Mouse (Mus musculus) layer of hippocampus, postnatal 14 days (tissue): ENCODE measurements around the gene Dhrs11. TPM values are rescaled to one million over a fixed set of nuclear protein-coding genes. Genes with fewer than 3 reads are reported as not detected.

Source experiments
- total RNA-seq, 2 experiments: library from RNA; stranded (reverse); gene quantifications; 2 replicates each; pipeline ENCODE4 v1.2.3; 2021

Gene Dhrs11
- total RNA-seq, 2 experiments from 2014 or later = 7.1 to 7.4 TPM

Other genes starting within 250 kb of the Dhrs11 start
- 1 to 10 TPM; 7.1 to 8.0 TPM for gene Mrm1, start 9.5 kb downstream of the Dhrs11 start, total RNA-seq
- 10 to 100 TPM; 77.0 to 79.0 TPM for gene Ggnbp2, start 41.8 kb upstream of the Dhrs11 start, total RNA-seq
- 10 to 100 TPM; 10.1 to 12.2 TPM for gene Myo19, start 51.2 kb upstream of the Dhrs11 start, total RNA-seq
- 1 to 10 TPM; 7.3 to 8.7 TPM for gene Pigw, start 51.3 kb upstream of the Dhrs11 start, total RNA-seq
- gene Znhit3, start 87.4 kb upstream of the Dhrs11 start, total RNA-seq = 10 to 100 TPM; 27.0 to 29.6 TPM
- gene Car4, start 128.8 kb upstream of the Dhrs11 start, total RNA-seq = 10 to 100 TPM; 80.0 to 91.7 TPM